Mouse (Mus musculus) C2C12 (cell line): ENCODE results near the gene Ttll1.

ENCODE experiments used
- CTCF ChIP-seq: IDR thresholded peaks from one replicate; pipeline ENCODE4 v1.5.1; 2011; ENCODE audit not compliant: control insufficient read depth, insufficient read depth, insufficient read length
- FOSL1 ChIP-seq: IDR thresholded peaks from one replicate; pipeline ENCODE4 v1.8.0; 2011; ENCODE audit warnings: mild to moderate bottlenecking, low read length; ENCODE audit not compliant: poor library complexity, insufficient read depth, severe bottlenecking
- MAX ChIP-seq: IDR thresholded peaks from one replicate; pipeline ENCODE4 v1.6.1; 2011; ENCODE audit warnings: mild to moderate bottlenecking, control low read depth
- MYOD1 ChIP-seq: IDR thresholded peaks from one replicate; pipeline ENCODE4 v1.6.1; 2011; ENCODE audit warnings: low read depth; ENCODE audit not compliant: control insufficient read depth, insufficient read length
- MYOG ChIP-seq: IDR thresholded peaks from one replicate; pipeline ENCODE4 v1.6.1; 2011; ENCODE audit not compliant: control insufficient read depth, insufficient read length; ENCODE audit errors: extremely low read depth
- USF1 ChIP-seq: IDR thresholded peaks from one replicate; pipeline ENCODE4 v1.6.1; 2011; ENCODE audit warnings: low read depth, mild to moderate bottlenecking, control low read depth, moderate library complexity

- TF ChIP-seq CTCF = no peak
- no peak for TF ChIP-seq MAX
- no peak for TF ChIP-seq USF1
- peak; percentile 6 for TF ChIP-seq MYOD1
- TF ChIP-seq FOSL1 = no peak
- no peak for TF ChIP-seq MYOG
Measured at GRCm38 (mm10) chr15:83453879-83454278, 56.8 kb downstream of the Ttll1 start.
